Mouse (Mus musculus): ENCODE data around the gene Naip2.

DNA sequence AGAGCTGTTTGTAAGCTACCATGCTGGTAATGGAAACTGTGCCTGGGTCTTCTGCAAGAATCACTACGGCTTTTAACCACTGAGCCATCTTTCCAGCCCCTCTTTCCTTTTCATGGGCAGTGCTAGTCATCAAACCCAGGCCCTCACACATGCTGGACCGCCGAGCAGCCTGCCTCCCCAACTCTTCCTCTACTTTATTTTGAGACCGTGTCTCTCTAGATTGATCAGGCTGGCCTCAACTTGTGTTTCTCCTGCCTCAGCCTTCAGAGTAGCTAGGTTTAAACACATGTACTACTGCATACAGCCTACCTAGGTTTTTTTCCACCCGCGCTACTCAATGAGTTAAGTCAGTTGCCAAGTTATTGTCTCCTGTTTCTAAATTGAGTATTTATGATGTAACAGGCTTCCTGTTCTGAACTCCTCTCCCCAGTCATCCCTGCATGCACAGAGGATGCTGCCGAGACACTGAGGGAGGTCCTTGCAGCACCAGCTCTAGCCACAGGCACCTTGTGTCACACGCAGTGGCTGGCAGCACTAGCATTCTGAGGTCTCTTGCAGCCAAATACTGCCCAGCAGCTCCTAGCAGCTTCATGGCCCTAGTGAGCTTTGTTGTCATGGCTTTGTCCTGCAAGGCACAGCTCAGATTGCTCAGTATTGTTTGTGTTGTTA is 60.1 kb downstream of the Naip2 start:
- no peak for TF ChIP-seq POLR2A (IDR thresholded peaks at IDR 0.05; ENCODE audit: low read depth, low read length)
- TF ChIP-seq CTCF (IDR thresholded peaks at IDR 0.05; ENCODE audit: borderline replicate concordance, insufficient read depth, low read length) = no peak

Data from embryonic fibroblast, embryonic 13.5 days (primary cell).